Mouse (Mus musculus): ENCODE results near the gene Zfp444. TPM values are rescaled to one million over a fixed set of nuclear protein-coding genes. Genes with fewer than 3 reads are reported as not detected.

Zfp444 gene
- polyA plus RNA-seq, 1 experiment from 2014 or later: 41.1 TPM

- H3K9ac ChIP-seq (replicated peaks; ENCODE audit: low read depth): no peak overlapping the region
- H3K27ac ChIP-seq (ENCODE audit: low read length): no peak overlapping the region
- H3K4me1 ChIP-seq (ENCODE audit: insufficient read depth, low read depth, low read length): peaks cover 12% of the 10 kb centered on the region
- H3K4me2 ChIP-seq (replicated peaks; ENCODE audit: low read depth, low read length): no peak overlapping the region
- H3K36me3 ChIP-seq (ENCODE audit: insufficient read depth, low read length): no peaks in the 10 kb centered on the region
- H3K4me3 ChIP-seq (ENCODE audit: low read depth, low read length): no peak overlapping the region
- ATAC-seq (no peak), DNase-seq (ENCODE audit: low spot score) (no peak)
- no peak for TF ChIP-seq CTCF (IDR thresholded peaks at IDR 0.05)
- no peak for TF ChIP-seq EP300 (IDR thresholded peaks at IDR 0.05)
- WGBS: 38% methylated on average over 1 of the region's 1 CpGs
- no peaks in the 10 kb centered on the region for H3K27me3 ChIP-seq (replicated peaks; ENCODE audit: insufficient read depth, low read length)
- H3K9me3 ChIP-seq (ENCODE audit: low read length): no peaks in the 10 kb centered on the region
These were observed 14.5 kb upstream of the Zfp444 start for GRCm38 (mm10) chr7:6157479-6157878.

- TF ChIP-seq CTCF (IDR thresholded peaks at IDR 0.05) (no peak), EP300 (IDR thresholded peaks at IDR 0.05) (no peak)
- no peak overlapping the region for H3K9ac ChIP-seq (replicated peaks; ENCODE audit: low read depth)
- no peak overlapping the region for H3K4me2 ChIP-seq (replicated peaks; ENCODE audit: low read depth, low read length)
- no peaks in the 10 kb centered on the region for H3K27me3 ChIP-seq (replicated peaks; ENCODE audit: insufficient read depth, low read length)
- DNase-seq (ENCODE audit: low spot score): no peak
- no peak overlapping the region for H3K4me3 ChIP-seq (ENCODE audit: low read depth, low read length)
- H3K36me3 ChIP-seq (ENCODE audit: insufficient read depth, low read length): no peaks in the 10 kb centered on the region
- H3K27ac ChIP-seq (ENCODE audit: low read length): no peak overlapping the region; the same call in 1 of the 2 replicates
- H3K9me3 ChIP-seq (ENCODE audit: low read length): no peaks in the 10 kb centered on the region
- H3K4me1 ChIP-seq (ENCODE audit: insufficient read depth, low read depth, low read length): peaks cover 6% of the 10 kb centered on the region
- no peak for ATAC-seq
- WGBS: 56% methylated on average over 3 of the region's 3 CpGs
These were observed 12.4 kb upstream of the Zfp444 start for GRCm38 (mm10) chr7:6159604-6160003.

GRCm38 (mm10) chr7:6161541-6161940, 10.5 kb upstream of the Zfp444 start:
- Histone ChIP-seq H3K27me3 (replicated peaks; ENCODE audit: insufficient read depth, low read length) (no peaks in the 10 kb centered on the region), H3K4me2 (replicated peaks; ENCODE audit: low read depth, low read length) (no peak overlapping the region), H3K9ac (replicated peaks; ENCODE audit: low read depth) (no peak overlapping the region), H3K36me3 (ENCODE audit: insufficient read depth, low read length) (no peaks in the 10 kb centered on the region), H3K4me3 (ENCODE audit: low read depth, low read length) (no peak overlapping the region), H3K4me1 (ENCODE audit: insufficient read depth, low read depth, low read length) (0 out of 2 replicates have a peak, but pooled peaks cover 4% of the 10 kb centered on the region), H3K27ac (ENCODE audit: low read length) (no peak overlapping the region), H3K9me3 (ENCODE audit: low read length) (no peaks in the 10 kb centered on the region)
- ATAC-seq: peak; percentile 78
- TF ChIP-seq EP300 (IDR thresholded peaks at IDR 0.05) (peak; percentile 17; the same call in 1 of the 2 replicates), CTCF (IDR thresholded peaks at IDR 0.05) (no peak)
- DNase-seq (ENCODE audit: low spot score): peak; percentile 68
- 28% methylated on average over 3 of the region's 3 CpGs for WGBS

- Histone ChIP-seq H3K36me3 (ENCODE audit: insufficient read depth, low read length) (no peaks in the 10 kb centered on the region), H3K9ac (replicated peaks; ENCODE audit: low read depth) (no peak overlapping the region), H3K4me1 (ENCODE audit: insufficient read depth, low read depth, low read length) (0 out of 2 replicates have a peak, but pooled peaks cover 4% of the 10 kb centered on the region), H3K4me3 (ENCODE audit: low read depth, low read length) (no peak overlapping the region), H3K4me2 (replicated peaks; ENCODE audit: low read depth, low read length) (no peak overlapping the region), H3K27ac (ENCODE audit: low read length) (no peak overlapping the region), H3K9me3 (ENCODE audit: low read length) (no peaks in the 10 kb centered on the region), H3K27me3 (replicated peaks; ENCODE audit: insufficient read depth, low read length) (no peaks in the 10 kb centered on the region)
- TF ChIP-seq CTCF (IDR thresholded peaks at IDR 0.05) (no peak), EP300 (IDR thresholded peaks at IDR 0.05) (no peak)
- 64% methylated on average over 4 of the region's 4 CpGs for WGBS
- no peak for DNase-seq (ENCODE audit: low spot score)
- ATAC-seq: no peak
These were observed 9.9 kb upstream of the Zfp444 start for GRCm38 (mm10) chr7:6162172-6162571.

- no peak for DNase-seq (ENCODE audit: low spot score)
- Histone ChIP-seq H3K9ac (replicated peaks; ENCODE audit: low read depth) (no peak overlapping the region), H3K27me3 (replicated peaks; ENCODE audit: insufficient read depth, low read length) (no peaks in the 10 kb centered on the region), H3K27ac (ENCODE audit: low read length) (no peak overlapping the region), H3K36me3 (ENCODE audit: insufficient read depth, low read length) (no peaks in the 10 kb centered on the region), H3K4me1 (ENCODE audit: insufficient read depth, low read depth, low read length) (0 out of 2 replicates have a peak, but pooled peaks cover 4% of the 10 kb centered on the region), H3K4me2 (replicated peaks; ENCODE audit: low read depth, low read length) (no peak overlapping the region), H3K9me3 (ENCODE audit: low read length) (no peaks in the 10 kb centered on the region), H3K4me3 (ENCODE audit: low read depth, low read length) (no peak overlapping the region)
- 46% methylated on average over 5 of the region's 5 CpGs for WGBS
- TF ChIP-seq CTCF (IDR thresholded peaks at IDR 0.05) (no peak), EP300 (IDR thresholded peaks at IDR 0.05) (no peak)
- ATAC-seq: no peak
These were observed 7.4 kb upstream of the Zfp444 start for GRCm38 (mm10) chr7:6164671-6165070.

- Histone ChIP-seq H3K9me3 (ENCODE audit: low read length) (no peaks in the 10 kb centered on the region), H3K27me3 (replicated peaks; ENCODE audit: insufficient read depth, low read length) (no peaks in the 10 kb centered on the region), H3K27ac (ENCODE audit: low read length) (no peak overlapping the region), H3K4me1 (ENCODE audit: insufficient read depth, low read depth, low read length) (no peaks in the 10 kb centered on the region; the same call in 1 of the 2 replicates), H3K9ac (replicated peaks; ENCODE audit: low read depth) (no peak overlapping the region), H3K36me3 (ENCODE audit: insufficient read depth, low read length) (no peaks in the 10 kb centered on the region), H3K4me2 (replicated peaks; ENCODE audit: low read depth, low read length) (no peak overlapping the region), H3K4me3 (ENCODE audit: low read depth, low read length) (no peak overlapping the region)
- no peak for TF ChIP-seq CTCF (IDR thresholded peaks at IDR 0.05)
- no peak for TF ChIP-seq EP300 (IDR thresholded peaks at IDR 0.05)
- 34% methylated on average over 3 of the region's 3 CpGs for WGBS
- DNase-seq (ENCODE audit: low spot score) (no peak), ATAC-seq (no peak)
These were observed 2.6 kb upstream of the Zfp444 start for GRCm38 (mm10) chr7:6169403-6169802.

- TF ChIP-seq CTCF (IDR thresholded peaks at IDR 0.05) (no peak), EP300 (IDR thresholded peaks at IDR 0.05) (no peak)
- Histone ChIP-seq H3K27ac (ENCODE audit: low read length) (peak overlapping the region; percentile 54), H3K9ac (replicated peaks; ENCODE audit: low read depth) (no peak overlapping the region), H3K9me3 (ENCODE audit: low read length) (no peaks in the 10 kb centered on the region), H3K27me3 (replicated peaks; ENCODE audit: insufficient read depth, low read length) (no peaks in the 10 kb centered on the region), H3K4me1 (ENCODE audit: insufficient read depth, low read depth, low read length) (no peaks in the 10 kb centered on the region; the same call in 1 of the 2 replicates), H3K4me3 (ENCODE audit: low read depth, low read length) (no peak overlapping the region), H3K36me3 (ENCODE audit: insufficient read depth, low read length) (no peaks in the 10 kb centered on the region), H3K4me2 (replicated peaks; ENCODE audit: low read depth, low read length) (no peak overlapping the region)
- no peak for ATAC-seq
- WGBS: 58% methylated on average over 9 of the region's 9 CpGs
- DNase-seq (ENCODE audit: low spot score): no peak
These were observed 1.6 kb upstream of the Zfp444 start for GRCm38 (mm10) chr7:6170391-6170790.

Measured in lung, postnatal 0 days (tissue).